Mouse (Mus musculus): ENCODE data around the gene Fbxl20.

GRCm38 (mm10) chr11:98075195-98075808 is 74.9 kb downstream of the Fbxl20 start:
- TF ChIP-seq GATA1 (IDR thresholded peaks at IDR 0.05; ENCODE audit: low read length) (no peak), TAL1 (IDR thresholded peaks at IDR 0.05; ENCODE audit: low read length) (no peak)

All from erythroblast, embryonic 14.5 days (primary cell).